Mouse (Mus musculus) frontal cortex, postnatal 25 days (tissue): ENCODE measurements around the gene Zfpm1.
A peak's percentile ranks its signal among the peaks of the same experiment; 100 is the strongest.
"Not testable (repeated sequence)": the region's sequence is repeated elsewhere in the genome, so short reads cannot be mapped to it uniquely, and the experiment has no call there.

ENCODE experiments used
- DNase-seq, 2 experiments: peaks; one replicate each; pipeline ENCODE4 v3.0.0; 2022; ENCODE audit warnings: low spot score in 2 of 2

The Zfpm1 gene

DNA sequence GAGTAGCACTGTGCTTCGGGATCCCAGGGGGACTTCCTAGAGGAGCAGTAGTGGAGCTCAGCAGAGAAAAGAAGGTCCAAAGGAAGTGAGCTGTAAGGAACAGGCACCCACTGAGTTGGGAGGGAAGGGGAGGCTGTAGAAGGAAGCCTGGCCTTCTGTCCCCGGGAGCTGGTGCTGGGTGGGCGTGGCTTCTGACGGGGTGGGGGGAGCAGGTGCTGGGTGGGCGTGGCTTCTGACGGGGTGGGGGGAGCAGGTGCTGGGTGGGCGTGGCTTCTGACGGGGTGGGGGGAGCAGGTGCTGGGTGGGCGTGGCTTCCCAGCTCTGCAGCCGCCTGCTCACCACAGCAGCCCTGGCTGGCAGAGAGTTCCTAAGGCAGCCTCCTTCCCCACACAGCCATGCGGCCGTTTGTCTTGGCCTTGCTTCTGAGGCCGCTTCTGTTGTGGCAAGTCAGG lies 42.0 kb downstream of the Zfpm1 start:
- DNase-seq, result not testable (repeated sequence)

DNA sequence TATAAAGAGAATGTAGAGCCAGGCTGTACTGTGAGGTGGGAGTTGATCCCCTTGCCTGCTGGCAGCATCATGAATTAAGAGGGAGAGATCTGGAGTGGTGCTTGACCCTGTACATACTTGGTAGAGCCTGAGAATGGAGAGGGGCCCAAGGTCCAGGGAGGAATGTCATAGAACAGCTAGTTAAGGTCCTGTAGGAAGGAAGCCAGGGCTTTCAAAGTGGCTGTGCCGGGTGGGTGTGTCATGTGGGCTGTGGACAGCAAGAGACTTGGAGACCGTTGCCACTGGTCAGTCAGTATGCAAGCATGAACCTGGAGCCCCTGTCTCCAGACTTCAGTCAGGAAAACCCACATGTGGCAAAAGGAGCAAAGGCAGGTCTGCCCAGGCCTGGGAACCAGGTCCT lies 43.3 kb downstream of the Zfpm1 start:
- no peak for DNase-seq

DNA sequence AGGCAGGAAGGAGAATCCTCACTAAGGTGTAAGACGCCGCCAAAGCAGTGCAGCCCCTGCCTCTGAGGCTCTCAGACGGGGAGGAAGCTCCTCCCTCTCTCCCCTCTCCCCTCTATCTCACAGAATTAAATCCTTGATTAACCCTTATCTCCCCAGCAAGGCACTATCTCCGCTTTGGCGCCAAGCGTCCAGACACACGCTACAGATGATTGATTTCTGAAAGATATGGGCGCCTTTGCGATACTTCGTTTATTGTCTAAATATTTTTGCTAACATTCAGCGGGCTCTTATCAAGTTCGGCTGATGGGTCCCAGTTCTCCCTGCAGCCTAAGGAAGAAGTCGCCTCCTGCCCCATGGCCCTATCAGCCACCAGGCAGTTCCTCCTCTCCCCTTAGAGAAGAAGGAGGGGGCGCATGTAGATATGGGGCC lies 44.2 kb downstream of the Zfpm1 start:
- DNase-seq, result no peak

DNA sequence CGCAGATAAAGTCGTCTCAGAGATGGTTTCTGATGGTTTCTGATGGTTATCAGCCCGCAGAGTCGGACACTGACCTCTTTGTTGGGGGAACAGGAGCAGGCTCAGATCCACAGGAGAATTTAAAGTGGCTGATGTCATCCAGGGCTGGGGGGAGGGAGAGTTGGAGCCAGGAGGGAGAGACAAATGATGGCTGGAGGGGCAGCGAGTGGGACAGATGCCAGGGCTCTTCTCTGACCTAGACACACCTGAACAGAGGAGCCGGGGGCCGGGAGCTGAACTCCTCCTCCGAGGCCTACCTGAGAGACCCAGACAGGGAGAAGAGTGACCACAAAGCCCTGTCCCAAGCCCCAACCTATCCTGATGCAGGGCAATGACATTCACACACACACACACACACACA lies 47.1 kb downstream of the Zfpm1 start:
- DNase-seq, result no peak

DNA sequence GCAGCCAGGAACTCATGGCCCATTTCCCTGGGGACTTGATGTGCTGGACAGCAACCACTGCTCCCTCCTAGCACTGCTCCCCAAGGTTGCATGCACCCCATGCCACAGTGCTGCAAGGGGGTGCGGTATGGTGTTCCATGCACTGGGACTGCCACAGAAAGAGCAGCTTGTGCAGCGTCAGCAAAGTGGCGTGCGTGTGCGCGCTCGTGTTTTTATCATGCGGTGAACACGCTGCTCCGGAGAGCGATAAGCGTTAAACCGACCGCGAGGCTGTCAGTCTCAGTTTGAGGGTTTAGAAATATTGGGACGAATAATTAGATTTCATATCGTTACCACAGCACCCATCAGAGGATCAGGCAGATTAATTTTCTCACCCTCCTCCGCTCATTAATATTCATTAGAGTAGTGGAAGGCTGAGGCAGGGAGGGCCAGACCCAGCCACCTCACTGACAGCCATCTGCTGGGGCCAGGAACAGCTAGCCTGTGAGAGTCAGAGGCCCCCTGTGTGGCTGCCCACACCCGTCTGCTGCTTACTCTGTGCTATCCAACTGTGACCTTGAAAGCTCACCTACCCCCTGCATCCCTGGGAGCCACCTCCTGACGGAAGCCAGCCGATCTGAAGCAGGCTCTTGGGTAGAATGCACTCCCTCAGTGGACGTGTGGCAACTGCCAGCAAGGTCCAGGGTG lies 47.8 kb downstream of the Zfpm1 start:
- no peak for DNase-seq

DNA sequence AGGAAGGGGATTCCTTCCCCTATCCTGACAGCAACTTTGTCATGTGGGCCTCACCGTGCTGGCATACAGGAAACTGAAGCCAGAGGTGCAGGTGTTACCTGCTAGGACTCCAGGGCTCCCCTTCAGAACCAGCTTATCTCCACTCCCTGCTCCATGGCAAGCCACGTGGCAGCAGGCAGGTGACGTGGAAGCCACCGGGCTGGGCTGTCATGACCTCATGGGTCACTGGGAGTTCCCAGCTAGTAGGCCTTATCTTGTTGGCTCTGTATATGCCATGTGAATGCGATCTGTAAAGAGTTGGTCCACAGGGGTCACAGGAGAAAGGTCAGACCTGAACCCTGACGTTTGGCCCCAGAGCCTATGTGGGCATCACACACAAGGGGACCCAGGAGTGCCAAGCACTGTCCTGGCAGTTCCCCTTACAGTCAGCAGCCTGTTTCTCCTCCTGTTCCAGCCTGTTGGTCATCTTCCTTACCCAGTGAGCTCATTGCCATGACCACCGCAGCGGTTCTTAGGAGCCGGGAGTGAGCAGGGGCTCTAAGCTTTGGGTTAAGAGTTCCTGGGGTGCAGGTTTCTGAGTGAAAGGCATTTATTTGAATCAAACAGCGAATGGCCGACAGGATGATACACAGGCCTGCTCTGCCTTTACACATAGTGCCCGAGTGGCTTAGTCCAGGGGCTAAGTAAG lies 48.6 kb downstream of the Zfpm1 start:
- DNase-seq, result no peak

DNA sequence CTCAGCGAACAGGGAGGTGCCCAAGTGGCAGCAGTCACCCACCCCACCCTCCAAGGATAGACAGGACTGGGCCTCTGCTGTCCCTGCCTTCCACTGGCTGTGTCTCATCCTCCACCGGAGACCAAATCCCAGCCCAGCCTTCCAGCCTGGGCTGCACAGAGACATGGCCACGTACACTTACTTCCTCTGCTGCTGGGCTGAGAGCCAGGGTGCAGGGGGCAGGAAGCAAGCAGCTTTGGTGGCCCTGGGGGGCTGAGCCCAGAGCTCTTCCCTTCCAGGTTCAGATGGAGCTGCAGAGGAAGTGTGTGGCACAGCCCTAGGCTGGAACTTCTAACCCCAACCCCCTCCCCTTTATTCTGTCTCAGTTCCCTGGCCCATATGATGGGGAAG lies 49.2 kb downstream of the Zfpm1 start:
- DNase-seq, result no peak

DNA sequence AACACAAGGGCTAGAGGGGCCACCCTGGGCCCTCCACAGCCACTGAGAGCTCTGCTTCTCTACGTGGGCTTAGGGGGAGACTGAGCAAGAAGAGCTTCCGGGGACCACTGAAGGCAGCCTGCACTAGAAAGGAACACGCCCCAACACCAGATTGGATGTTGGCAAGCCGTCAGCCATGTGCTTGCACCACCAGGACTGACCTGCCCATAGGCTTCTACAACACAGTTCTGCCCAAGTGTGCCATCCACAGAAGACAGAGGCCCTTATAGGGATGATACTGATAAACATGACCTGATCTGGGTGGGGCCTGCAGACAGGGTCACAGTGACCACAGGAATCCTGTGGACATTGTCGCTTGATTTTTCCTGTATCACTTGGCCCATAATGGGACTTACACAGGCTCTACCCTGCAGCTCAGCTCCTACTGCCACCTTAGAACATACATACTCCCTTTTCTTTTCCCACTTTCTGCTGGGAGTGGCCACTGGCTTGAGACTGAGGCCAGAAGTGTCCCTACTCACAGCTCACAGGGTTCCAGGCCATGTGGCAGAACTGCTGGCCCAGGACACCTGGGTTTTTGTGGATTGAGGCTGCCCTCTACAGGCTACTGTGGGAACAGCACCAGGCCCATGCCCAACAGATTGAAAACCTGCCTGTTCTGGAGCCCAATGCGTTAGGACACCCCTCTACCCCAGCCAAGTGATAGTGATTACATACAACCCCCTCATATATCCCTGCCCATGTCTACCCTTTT lies 51.0 kb downstream of the Zfpm1 start:
- DNase-seq, result peak; percentile 81 to 86

DNA sequence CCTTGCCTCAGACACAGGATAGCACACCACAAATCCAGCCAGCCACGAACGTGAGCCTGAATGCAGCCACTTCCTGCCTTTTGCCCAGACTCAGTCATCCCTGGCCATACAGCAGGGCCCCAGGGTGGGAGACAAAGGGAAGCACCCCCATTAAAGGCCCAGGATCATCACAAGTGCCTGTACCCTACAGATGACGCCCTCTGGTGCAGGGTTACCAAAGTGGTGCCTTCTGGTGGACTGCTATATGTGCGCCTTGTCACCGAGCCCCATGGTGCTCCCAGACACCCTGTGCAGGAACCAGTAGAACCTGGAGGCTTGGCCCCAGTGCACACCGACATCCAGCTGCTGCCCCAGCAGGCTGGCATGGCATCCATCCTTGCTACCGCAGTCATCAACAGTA lies 51.6 kb downstream of the Zfpm1 start:
- no peak for DNase-seq

DNA sequence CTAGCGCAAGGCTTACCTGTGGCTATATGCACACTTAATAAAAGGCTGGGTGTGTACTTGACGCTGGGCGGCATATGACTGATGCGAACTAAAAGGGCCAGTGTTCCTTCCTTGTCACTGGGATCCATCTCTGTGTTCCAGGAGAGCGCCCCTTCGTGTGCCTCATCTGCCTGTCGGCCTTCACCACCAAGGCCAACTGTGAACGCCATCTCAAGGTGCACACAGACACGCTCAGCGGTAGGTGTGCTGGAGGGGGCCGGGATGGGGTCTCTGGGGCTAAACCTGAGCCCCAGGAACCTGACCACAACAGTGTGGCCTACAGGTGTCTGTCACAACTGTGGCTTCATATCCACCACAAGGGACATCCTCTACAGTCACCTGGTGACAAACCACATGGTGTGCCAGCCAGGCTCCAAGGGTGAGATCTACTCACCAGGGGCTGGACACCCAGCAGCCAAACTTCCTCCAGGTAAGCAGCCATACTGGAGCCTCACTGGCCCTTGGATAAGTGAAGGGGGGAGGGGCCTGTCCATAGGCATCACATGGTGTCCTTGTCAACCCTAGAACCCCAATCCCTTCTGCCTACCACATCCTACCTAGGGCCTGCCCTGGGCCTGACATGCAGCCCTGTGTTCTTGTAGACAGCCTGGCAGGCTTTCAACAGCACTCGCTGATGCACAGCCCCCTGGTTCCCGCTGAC lies 53.0 kb downstream of the Zfpm1 start:
- DNase-seq, result no peak

DNA sequence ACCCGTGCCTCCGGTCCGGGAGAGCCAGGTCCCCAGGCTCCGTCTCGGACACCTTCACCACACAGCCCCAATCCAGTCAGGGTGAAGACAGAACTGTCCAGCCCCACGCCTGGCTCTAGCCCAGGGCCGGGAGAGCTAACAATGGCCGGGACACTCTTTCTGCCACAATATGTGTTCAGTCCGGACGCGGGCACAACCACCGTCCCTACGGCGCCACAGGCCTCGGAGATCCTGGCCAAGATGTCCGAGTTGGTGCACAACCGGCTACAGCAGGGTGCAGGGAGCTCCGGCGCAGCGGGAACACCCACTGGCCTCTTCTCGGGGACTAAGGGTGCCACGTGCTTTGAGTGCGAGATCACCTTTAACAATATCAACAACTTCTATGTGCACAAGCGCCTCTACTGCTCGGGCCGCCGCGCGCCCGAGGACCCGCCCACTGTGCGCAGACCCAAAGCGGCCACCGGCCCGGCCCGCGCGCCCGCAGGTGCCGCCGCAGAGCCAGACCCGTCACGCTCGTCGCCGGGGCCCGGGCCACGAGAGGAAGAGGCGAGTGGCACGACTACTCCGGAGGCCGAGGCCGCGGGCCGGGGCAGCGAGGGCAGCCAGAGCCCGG lies 53.8 kb downstream of the Zfpm1 start:
- no peak for DNase-seq

DNA sequence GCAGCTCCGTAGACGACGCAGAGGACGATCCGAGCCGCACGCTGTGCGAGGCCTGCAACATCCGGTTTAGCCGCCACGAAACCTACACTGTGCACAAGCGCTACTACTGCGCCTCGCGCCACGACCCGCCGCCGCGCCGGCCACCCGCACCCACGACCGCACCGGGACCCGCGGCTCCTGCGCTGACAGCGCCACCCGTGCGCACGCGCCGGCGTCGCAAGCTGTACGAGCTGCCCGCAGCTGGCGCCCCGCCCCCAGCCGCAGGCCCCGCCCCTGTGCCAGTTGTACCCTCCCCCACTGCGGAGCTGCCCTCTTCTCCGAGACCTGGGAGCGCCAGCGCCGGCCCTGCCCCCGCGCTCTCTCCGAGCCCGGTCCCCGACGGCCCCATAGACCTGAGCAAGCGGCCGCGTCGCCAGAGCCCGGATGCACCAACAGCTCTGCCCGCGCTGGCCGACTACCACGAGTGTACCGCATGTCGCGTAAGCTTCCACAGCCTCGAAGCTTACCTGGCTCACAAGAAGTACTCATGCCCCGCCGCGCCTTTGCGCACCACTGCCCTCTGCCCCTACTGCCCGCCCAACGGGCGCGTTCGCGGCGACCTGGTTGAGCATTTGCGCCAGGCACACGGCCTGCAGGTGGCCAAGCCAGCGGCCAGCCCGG lies 54.4 kb downstream of the Zfpm1 start:
- DNase-seq, result no peak

DNA sequence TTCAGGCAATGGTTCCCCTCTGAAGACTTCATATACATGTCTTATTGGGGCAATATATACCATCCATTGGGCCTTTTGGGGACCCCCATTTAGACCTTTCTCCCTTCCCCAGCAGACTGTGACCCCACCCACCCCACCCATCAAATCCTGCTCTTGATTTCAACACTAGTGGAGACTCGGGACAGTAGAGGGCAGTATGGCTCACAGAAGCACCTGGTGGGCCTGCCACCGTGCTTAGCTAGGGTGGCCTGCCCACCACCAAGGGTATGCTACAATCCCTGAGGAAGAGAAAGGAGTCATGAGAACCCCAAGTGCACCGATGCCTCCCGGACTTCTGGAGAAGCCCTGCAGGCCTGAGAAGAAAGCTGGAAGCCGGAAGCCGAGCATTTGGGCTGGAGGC lies 56.9 kb downstream of the Zfpm1 start:
- DNase-seq, result no peak

DNA sequence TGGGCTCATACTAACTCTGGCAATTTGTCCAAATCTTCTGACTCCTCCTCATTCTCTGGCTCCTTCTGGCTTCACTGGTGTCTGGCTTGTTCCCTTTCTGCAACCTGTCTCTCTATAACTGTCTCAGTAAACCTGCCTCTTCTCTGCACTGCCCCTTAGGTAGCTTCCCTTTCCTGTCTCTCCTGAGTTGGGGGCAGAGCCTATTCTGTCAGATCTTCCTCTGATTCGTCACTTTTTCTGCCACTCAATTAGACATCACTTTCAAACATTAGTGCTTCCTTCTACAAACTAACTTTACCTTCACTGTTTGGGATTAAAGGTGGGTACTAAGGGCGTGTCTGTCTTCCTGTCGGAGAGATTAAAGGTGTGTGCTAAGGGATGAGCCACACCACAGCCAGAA lies 58.8 kb downstream of the Zfpm1 start:
- no peak for DNase-seq

DNA sequence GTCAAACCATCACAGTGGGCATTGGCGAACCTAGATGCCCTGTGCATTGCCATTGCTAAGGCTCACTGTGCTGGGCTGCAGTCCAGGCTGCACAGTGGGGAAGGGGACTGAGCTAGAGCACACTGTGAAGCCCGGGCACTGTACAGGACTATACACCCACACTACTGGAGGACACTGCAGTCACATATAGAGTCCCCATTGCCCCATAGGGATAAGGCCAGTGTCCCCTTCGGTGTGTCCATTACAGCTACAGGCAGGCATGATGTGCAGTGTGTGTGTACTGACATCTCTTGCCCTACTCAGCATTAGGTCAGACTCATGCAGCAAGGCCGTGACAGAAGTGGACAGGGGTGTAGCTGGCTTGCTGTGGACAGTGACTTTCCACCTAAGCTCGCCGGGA lies 59.8 kb downstream of the Zfpm1 start:
- DNase-seq, result no peak

DNA sequence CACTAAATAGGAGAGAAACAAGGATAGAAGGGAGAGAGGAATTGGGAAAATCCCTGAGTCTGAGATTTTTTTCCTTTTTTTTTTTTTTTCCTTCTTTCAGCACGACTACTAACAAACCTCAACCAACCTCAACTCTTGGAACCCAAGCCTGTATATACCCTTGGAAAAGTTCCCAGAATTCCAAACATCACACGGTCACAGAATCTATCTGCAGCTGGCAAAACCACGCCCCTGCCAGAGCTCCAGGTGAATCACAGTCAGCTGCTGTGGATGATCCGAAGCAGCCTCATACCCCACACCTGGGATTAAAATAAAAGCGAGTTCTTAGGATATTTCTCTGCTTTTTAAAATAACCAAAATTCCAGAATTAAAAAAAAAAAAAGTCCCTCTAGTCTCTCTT lies 60.4 kb downstream of the Zfpm1 start:
- no peak for DNase-seq

DNA sequence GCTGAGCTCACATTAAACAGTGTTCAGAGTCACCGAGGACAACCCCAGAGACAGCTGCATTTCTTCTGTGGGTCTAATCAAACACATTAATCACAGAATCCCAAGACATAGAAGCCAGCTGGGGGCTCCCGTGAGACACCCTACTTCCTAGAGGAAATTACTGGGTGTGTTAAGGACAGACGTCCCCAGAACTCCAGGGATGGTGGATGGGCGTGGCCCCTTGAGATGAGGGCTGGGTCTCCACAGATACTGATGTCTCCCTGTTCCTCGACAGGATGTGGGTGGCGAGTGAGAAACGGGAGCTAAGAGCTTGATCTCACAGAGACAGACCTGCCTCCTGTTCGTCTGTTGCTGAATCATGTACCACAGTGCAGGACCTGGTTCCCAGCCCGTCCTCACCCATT lies 60.9 kb downstream of the Zfpm1 start:
- DNase-seq, result peak in 1 of 2 experiments; percentile 56

DNA sequence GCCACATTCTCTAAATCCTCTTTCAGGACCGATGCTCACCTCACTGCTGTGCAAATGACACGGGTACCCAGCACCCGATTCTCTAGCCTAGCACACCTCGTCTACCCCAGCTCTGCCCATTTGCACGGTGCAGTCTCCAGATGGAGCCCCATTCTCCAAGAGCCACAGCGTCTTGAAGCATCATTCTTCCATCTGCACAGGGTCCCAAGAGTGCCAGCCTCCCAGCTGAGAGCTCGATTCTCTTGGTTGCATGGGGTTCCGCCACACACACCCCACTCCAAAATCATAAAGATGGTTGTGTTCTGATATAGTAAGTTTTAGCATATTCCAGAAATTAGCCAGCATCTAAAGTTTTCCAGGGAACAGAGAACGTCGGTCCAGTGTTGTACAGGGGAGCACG lies 61.4 kb downstream of the Zfpm1 start:
- no peak for DNase-seq

DNA sequence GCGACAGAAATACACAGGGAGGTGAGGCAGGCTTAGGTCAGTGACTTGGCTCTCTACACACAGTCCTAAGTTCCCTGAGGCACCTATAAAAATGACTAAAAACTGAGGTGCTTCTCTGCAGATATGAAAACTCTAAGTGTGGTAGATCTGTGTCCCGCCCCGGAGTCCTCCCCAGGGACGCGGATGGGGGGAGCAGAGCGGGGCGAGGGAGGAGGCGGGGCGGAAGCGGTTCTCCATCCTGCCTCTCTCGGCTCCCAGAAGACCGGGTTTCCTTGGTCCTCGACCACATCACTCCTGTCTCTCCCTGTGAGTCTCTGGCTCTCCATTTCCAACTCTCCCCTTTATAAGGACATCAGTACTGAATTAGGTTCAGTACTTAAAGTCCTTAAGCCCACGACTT lies 61.8 kb downstream of the Zfpm1 start:
- no peak for DNase-seq

DNA sequence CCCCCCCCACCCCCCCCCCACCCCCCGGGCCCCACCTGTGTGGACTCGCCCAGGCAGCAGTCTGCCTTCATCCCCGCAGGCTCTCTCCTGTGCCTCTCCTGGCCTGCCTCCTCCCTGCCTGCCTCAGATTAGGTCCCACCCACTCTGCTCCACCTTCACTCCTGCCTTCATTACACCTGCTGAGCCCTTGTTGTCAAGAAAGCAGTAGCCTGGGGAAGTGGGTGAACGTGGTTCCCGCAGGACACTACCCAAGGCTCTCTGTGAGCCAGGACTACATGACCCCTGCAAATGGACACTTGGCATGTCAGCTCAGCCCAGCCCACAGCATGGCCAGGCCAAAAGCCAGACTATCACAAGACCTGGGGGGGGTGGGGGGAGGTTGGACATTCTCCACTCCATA lies 62.3 kb downstream of the Zfpm1 start:
- no peak for DNase-seq
